Mouse (Mus musculus): ENCODE results near the gene Lrrc8a. TPM values are rescaled to one million over a fixed set of nuclear protein-coding genes. Genes with fewer than 3 reads are reported as not detected.

The Lrrc8a gene
- total RNA-seq, 2 experiments from 2014 or later, result 10.7 to 14.4 TPM

DNA sequence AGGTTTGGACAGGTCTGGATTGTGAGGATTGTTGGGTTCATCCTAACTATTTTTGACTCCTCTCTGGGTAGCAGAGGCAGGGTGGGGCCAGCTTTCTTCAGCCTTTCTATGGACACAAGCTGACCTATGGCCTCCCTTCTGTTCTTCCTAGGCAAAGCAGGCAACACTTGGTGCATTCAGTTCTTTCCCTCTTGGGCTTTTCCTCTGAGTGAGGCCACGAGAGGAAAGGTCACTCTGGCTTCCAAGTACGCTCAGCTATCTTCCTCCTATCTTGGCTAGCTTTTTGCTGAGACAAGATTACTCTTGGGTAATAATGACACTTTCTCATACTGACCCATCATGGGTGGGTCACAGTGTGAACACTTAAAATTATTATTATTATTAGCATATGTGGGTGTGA, 45.7 kb downstream of the Lrrc8a start:
- no peak for ATAC-seq (replicated peaks; ENCODE audit: low FRiP score, low TSS enrichment, poor library complexity, severe bottlenecking)

DNA sequence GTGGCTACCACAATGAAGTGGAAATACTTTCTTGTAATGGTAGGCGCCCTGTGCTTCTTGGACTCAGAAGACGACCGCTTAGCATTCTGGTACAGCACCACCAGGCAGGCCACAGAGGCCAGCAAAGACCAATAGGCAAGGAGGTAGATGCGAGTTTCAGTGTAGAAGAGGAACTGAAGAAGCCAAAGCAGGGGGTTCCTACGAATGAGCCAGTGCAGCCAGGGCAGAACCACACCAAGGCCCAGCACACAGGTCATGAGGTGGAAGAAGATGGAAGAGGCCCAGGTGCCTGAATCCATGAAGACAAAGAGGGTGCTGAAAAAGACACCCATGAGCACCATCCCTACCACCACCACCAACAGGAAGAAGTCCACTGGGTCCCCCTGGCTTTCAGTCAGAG, 47.5 kb downstream of the Lrrc8a start:
- ATAC-seq (replicated peaks; ENCODE audit: low FRiP score, low TSS enrichment, poor library complexity, severe bottlenecking), result no peak

DNA sequence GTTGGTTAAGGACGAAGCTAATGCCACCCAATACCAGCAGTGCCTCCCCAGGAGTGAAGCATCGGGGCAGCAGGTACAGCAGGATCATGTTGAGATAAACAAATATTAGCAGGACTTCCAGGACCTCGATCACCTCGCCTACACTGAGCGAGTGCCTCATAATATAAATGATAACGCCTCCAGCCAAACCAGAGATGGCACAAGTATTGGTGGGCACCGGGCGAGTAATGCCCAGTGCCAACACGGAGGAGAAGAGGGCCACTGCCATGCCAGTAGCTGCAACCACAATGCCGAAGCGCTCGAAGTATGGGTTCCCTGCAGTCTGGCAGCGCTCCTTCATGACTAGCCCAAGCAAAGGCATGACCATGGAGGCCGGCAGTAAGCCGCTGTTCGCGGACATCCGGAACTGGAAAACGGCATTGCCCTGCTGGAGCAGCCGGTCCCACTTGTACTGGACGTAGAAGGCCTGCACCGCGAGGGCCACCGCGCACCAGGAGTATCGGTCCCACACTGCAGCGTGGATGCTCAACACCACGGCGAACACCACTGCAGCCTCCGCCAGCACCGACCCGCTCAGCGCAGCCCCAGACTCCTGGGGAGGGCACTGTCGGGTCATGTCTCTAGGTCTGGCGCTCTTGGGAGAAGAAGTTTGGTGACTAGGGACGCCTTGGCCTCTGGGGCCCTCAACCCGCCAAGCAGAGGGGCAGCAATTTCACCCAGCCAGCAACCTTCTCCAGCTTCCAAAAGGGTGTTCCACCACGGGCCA, 48.1 kb downstream of the Lrrc8a start:
- ATAC-seq (replicated peaks; ENCODE audit: low FRiP score, low TSS enrichment, poor library complexity, severe bottlenecking), result peak; percentile 39; the same call in 1 of the 2 replicates

DNA sequence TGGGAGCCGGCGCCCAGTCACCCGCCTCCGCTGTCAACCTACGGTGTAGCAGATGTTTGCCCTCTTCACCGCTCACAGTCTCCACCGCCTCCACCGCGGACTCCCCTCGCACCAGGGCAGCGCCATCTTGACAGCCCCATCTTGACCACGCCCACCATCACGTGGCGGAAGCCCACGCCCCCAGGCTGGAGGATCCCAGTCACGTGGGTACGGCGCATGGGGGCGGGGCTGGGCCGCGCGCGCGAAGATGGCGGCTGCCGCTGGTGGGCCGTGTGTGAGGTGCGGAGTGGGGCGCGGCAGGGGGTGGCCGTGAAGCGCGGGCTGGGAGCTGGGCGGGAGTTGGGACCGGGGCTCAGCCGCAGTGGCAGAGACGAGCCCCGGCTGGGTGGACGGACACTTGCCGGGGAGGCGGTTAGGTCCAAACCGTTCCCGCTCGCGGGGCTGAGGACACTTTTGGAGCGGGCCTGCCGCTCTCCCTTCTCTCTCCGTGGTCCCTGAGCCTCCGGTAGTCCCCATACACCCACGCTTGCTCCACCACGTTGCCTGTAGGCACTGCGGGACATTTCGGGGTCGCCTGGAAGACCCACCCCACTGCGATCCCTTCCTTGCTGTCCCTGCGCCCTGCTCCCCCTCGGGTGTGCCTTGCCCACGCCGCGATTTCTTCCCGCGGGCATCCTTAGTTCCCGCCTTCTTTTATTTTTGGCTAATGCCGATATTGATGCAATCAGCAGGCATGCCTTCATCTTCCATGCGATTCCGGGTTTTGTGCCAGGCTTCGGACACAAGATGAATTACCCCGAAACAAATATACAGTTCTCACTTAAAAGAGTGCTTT, 48.9 kb downstream of the Lrrc8a start, which contains the start of the genes Dolk and Nup188:
Gene Dolk, minus strand, starts transcription at position 143 of the 835 bp plus-strand sequence.
Gene Nup188, plus strand, starts transcription at position 206 of the 835 bp plus-strand sequence.
- peak; percentile 87 for ATAC-seq (replicated peaks; ENCODE audit: low FRiP score, low TSS enrichment, poor library complexity, severe bottlenecking)

DNA sequence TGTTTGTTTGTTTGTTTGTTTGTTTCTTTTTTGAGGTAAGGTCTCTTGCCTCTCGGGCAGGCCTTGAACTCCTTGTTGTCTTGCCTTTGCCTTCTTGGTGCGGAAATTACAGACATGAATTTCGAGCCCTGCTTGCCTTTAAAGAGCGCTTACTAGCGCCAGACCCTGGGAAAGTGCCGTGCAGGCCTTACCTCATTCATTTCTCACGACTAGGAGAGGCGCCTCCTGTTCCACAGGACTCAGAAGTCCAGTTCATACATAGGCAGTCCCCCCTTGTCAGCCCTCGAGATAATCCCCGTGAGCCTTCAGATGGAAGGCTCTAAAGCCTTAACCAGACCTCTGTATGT, 49.5 kb downstream of the Lrrc8a start:
- 0 out of 2 replicates have a peak, but pooled peaks have one; percentile 16 for ATAC-seq (replicated peaks; ENCODE audit: low FRiP score, low TSS enrichment, poor library complexity, severe bottlenecking)

DNA sequence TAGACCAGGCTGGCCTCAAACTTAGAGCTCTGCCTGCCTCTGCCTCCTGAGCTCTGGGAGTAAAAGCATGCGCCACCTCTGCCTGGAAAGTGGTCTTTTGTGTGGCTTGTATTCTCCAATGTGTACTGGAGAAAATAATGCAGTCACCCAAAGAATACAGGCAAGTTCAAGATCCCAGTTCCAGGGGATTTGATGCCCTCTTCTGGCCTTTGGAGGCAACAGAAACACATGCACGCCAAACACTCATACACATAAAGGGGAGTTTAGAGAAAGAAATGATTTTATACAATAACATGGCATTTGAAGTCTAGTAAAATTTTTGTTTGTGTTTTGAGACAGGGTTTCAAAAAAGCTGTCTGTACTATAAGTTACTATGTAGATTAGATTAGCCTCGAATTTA, 62.0 kb downstream of the Lrrc8a start:
- no peak for ATAC-seq (replicated peaks; ENCODE audit: low FRiP score, low TSS enrichment, poor library complexity, severe bottlenecking)

DNA sequence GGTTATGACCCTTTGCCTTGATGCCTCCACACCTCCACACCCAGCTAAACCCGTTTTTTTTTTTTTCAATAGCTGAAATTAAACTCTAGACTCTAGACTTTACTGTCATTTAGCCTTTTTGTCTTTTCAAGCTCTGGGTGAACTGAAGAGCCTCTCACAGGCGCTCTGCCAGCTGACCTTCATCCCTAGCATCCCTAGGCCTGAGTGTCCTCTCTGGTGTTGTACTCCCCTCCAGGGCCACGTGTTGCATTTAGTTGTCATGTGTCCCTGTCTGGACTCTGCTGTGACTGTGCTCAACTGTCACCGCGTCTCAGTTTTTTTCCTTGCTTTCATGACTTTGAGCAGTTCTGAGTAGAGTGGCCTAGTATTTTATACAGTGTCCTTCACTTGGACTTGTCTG, 62.5 kb downstream of the Lrrc8a start:
- ATAC-seq (replicated peaks; ENCODE audit: low FRiP score, low TSS enrichment, poor library complexity, severe bottlenecking), result no peak

DNA sequence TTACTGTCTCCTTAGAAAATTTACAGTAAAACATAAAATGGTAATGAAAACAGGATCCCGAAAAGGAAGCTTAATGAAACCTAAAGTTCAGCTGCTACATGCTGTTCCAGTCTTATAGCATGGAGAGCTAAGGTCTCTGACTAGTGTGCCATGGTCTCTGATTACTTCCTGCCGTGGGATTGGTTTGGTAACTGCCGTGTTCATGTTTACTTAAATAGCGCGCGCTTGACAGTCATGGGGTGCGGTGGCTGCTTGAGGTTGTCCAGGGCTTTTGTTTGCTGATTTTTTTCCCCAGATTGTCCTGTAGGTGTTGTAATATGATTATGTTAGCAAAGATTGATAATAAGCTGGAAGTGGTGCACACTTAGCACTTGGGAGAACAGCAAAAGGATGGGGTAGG, 68.6 kb downstream of the Lrrc8a start:
- ATAC-seq (replicated peaks; ENCODE audit: low FRiP score, low TSS enrichment, poor library complexity, severe bottlenecking), result no peak

DNA sequence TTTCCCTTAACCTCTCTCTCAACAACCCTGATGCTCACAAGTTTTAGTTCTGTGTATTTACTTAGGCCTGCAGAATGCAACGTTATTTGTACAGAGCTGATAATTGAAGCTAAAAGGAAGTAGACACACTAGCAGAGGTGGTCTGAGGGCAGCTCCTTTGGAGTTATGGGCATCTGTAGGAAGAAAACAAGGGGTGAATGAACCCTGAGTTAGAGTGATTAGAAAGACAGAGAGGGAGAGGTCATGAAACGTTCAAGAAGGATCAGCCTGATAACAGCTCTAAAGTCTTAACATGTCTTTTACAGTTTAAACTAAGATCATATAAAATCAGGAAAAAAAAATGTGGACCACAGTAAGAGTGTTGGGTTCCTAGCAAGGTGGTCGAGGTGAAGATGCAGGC, 71.8 kb downstream of the Lrrc8a start:
- ATAC-seq (replicated peaks; ENCODE audit: low FRiP score, low TSS enrichment, poor library complexity, severe bottlenecking), result peak; percentile 94

DNA sequence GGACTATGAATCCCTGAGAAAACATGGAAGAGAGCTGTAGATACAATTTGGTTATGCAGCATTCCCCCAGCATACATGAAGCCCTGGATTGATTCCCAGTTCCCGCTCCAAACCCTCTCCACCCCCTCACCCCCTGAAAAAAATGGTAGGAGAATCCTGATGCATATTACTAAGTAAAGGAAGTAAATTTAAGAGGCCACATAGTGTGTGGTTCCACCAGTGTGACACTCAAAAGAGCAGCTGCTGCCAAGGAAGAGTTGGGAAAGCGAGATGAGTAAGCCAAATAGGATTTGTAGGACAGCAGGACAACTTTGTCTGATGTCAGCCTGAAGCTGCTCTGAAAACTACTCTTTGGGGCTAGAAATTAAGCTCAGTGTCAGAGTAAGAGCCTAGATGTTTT, 74.0 kb downstream of the Lrrc8a start:
- ATAC-seq (replicated peaks; ENCODE audit: low FRiP score, low TSS enrichment, poor library complexity, severe bottlenecking), result no peak

Other genes with a start within 250 kb of the Lrrc8a start
- 18.8 and 31.6 TPM in 2 replicates for gene Wdr34, start 188.8 kb upstream of the Lrrc8a start, total RNA-seq (2014; fragmentation: Nextera tagmentation)
- gene Wdr34, start 188.8 kb upstream of the Lrrc8a start, total RNA-seq (2017), result 8.5 and 14.7 TPM in 2 replicates
- 403 and 560 TPM in 2 replicates for gene Set, start 180.3 kb upstream of the Lrrc8a start, total RNA-seq (2014; fragmentation: Nextera tagmentation)
- gene Set, start 180.3 kb upstream of the Lrrc8a start, total RNA-seq (2017), result 1,507 and 2,355 TPM in 2 replicates
- gene Pkn3, start 160.0 kb upstream of the Lrrc8a start, total RNA-seq (2014; fragmentation: Nextera tagmentation), result 6.9 and 11.7 TPM in 2 replicates
- gene Pkn3, start 160.0 kb upstream of the Lrrc8a start, total RNA-seq (2017), result 2.4 and 3.9 TPM in 2 replicates
- gene Zdhhc12, start 144.1 kb upstream of the Lrrc8a start, total RNA-seq (2014; fragmentation: Nextera tagmentation), result 9.6 and 25.4 TPM in 2 replicates
- gene Zdhhc12, start 144.1 kb upstream of the Lrrc8a start, total RNA-seq (2017), result 2.9 and 6.5 TPM in 2 replicates
- 33.7 and 37.8 TPM in 2 replicates for gene Zer1, start 113.1 kb upstream of the Lrrc8a start, total RNA-seq (2014; fragmentation: Nextera tagmentation)
- 7.5 and 8.3 TPM in 2 replicates for gene Zer1, start 113.1 kb upstream of the Lrrc8a start, total RNA-seq (2017)
- gene Tbc1d13, start 104.0 kb upstream of the Lrrc8a start, total RNA-seq (2014; fragmentation: Nextera tagmentation), result 39.9 and 48.0 TPM in 2 replicates
- gene Tbc1d13, start 104.0 kb upstream of the Lrrc8a start, total RNA-seq (2017), result 22.5 and 36.4 TPM in 2 replicates
- 20.8 and 22.3 TPM in 2 replicates for gene Endog, start 66.2 kb upstream of the Lrrc8a start, total RNA-seq (2014; fragmentation: Nextera tagmentation)
- gene Endog, start 66.2 kb upstream of the Lrrc8a start, total RNA-seq (2017), result 1.3 and 6.3 TPM in 2 replicates
- 43.4 and 53.4 TPM in 2 replicates for gene Spout1, start 59.3 kb upstream of the Lrrc8a start, total RNA-seq (2014; fragmentation: Nextera tagmentation)
- 34.2 and 39.7 TPM in 2 replicates for gene Spout1, start 59.3 kb upstream of the Lrrc8a start, total RNA-seq (2017)
- gene Kyat1, start 31.9 kb upstream of the Lrrc8a start, total RNA-seq (2014; fragmentation: Nextera tagmentation), result 16.1 and 17.2 TPM in 2 replicates
- gene Kyat1, start 31.9 kb upstream of the Lrrc8a start, total RNA-seq (2017), result 15.9 and 19.4 TPM in 2 replicates
- 2.2 TPM in 1 of 2 replicates, not detected in the other for gene Gm28035, start 2.9 kb downstream of the Lrrc8a start, total RNA-seq (2014; fragmentation: Nextera tagmentation)
- gene Gm28035, start 2.9 kb downstream of the Lrrc8a start, total RNA-seq (2017), result 0.09 TPM in 1 of 2 replicates, not detected in the other
- gene Phyhd1, start 28.5 kb downstream of the Lrrc8a start, total RNA-seq (2014; fragmentation: Nextera tagmentation), result not detected in 2 replicates
- not detected in 2 replicates for gene Phyhd1, start 28.5 kb downstream of the Lrrc8a start, total RNA-seq (2017)
- 1.8 and 15.1 TPM in 2 replicates for gene Gm28038, start 43.3 kb downstream of the Lrrc8a start, total RNA-seq (2014; fragmentation: Nextera tagmentation)
- gene Gm28038, start 43.3 kb downstream of the Lrrc8a start, total RNA-seq (2017), result not detected in 2 replicates
- gene Dolk, start 48.6 kb downstream of the Lrrc8a start, total RNA-seq (2014; fragmentation: Nextera tagmentation), result 8.7 and 10.5 TPM in 2 replicates
- gene Dolk, start 48.6 kb downstream of the Lrrc8a start, total RNA-seq (2017), result 11.1 and 11.2 TPM in 2 replicates
- 59.3 and 66.6 TPM in 2 replicates for gene Nup188, start 48.7 kb downstream of the Lrrc8a start, total RNA-seq (2014; fragmentation: Nextera tagmentation)
- 25.8 and 29.8 TPM in 2 replicates for gene Nup188, start 48.7 kb downstream of the Lrrc8a start, total RNA-seq (2017)
- gene Sh3glb2, start 121.6 kb downstream of the Lrrc8a start, total RNA-seq (2014; fragmentation: Nextera tagmentation), result 47.0 and 48.4 TPM in 2 replicates
- 25.7 and 28.5 TPM in 2 replicates for gene Sh3glb2, start 121.6 kb downstream of the Lrrc8a start, total RNA-seq (2017)
- gene Miga2, start 126.5 kb downstream of the Lrrc8a start, total RNA-seq (2014; fragmentation: Nextera tagmentation), result 17.8 and 35.0 TPM in 2 replicates
- gene Miga2, start 126.5 kb downstream of the Lrrc8a start, total RNA-seq (2017), result 8.0 and 11.4 TPM in 2 replicates
- gene Dolpp1, start 154.5 kb downstream of the Lrrc8a start, total RNA-seq (2014; fragmentation: Nextera tagmentation), result 24.0 and 29.0 TPM in 2 replicates
- gene Dolpp1, start 154.5 kb downstream of the Lrrc8a start, total RNA-seq (2017), result 16.3 and 19.7 TPM in 2 replicates
- gene Crat, start 178.1 kb downstream of the Lrrc8a start, total RNA-seq (2014; fragmentation: Nextera tagmentation), result 24.3 and 29.2 TPM in 2 replicates
- gene Crat, start 178.1 kb downstream of the Lrrc8a start, total RNA-seq (2017), result 11.2 and 16.0 TPM in 2 replicates
- gene Ptpa, start 178.3 kb downstream of the Lrrc8a start, total RNA-seq (2014; fragmentation: Nextera tagmentation), result 228 and 237 TPM in 2 replicates
- 74.1 and 93.5 TPM in 2 replicates for gene Ptpa, start 178.3 kb downstream of the Lrrc8a start, total RNA-seq (2017)
- not detected in 2 replicates for gene Ier5l, start 236.5 kb downstream of the Lrrc8a start, total RNA-seq (2014; fragmentation: Nextera tagmentation)
- 0.56 TPM in 1 of 2 replicates, not detected in the other for gene Ier5l, start 236.5 kb downstream of the Lrrc8a start, total RNA-seq (2017)